Mouse (Mus musculus) E14TG2a.4 (cell line): ENCODE data around the gene Pcx.

Source experiments
- CTCF ChIP-seq: conservative IDR thresholded peaks from 2 replicates; pipeline ENCODE4 v1.5.1; 2014; ENCODE audit warnings: low read length
- NANOG ChIP-seq: IDR thresholded peaks from 2 replicates; pipeline ENCODE4 v1.6.1; 2014; ENCODE audit warnings: borderline replicate concordance, low read length, mixed read lengths

- TF ChIP-seq NANOG (no peak), CTCF (no peak)
These were observed 25.6 kb downstream of the Pcx start for GRCm38 (mm10) chr19:4535922-4536321.
